Mouse (Mus musculus) embryonic facial prominence, embryonic 15.5 days (tissue): ENCODE data around the gene Tbx15. TPM values are rescaled to one million over a fixed set of nuclear protein-coding genes. Genes with fewer than 3 reads are reported as not detected.

Experiments used
- ATAC-seq: fragments of 200-750 bp; cut with Nextera tagmentation; 2 replicates; pipeline ENCODE4 v1.8.0; 2017; ENCODE audit warnings: low read depth, moderate TSS enrichment; ENCODE audit not compliant: insufficient number of reproducible peaks, low FRiP score, low TSS enrichment
- H3K27ac ChIP-seq: fragments of 300-500 bp; sonication (generic); replicated peaks from 2 replicates; pipeline ENCODE4 v1.5.1; 2015; ENCODE audit warnings: mild to moderate bottlenecking, inconsistent platforms
- H3K27me3 ChIP-seq: fragments of 300-500 bp; sonication (generic); 2 replicates; pipeline ENCODE4 v1.6.1; 2015; ENCODE audit warnings: inconsistent platforms
- H3K36me3 ChIP-seq: fragments of 300-500 bp; sonication (generic); 2 replicates; pipeline ENCODE4 v1.6.1; 2015; ENCODE audit warnings: mild to moderate bottlenecking, inconsistent platforms
- H3K4me1 ChIP-seq: fragments of 300-500 bp; sonication (generic); 2 replicates; pipeline ENCODE4 v1.6.1; 2015; ENCODE audit warnings: inconsistent platforms
- H3K4me2 ChIP-seq: fragments of 300-500 bp; sonication (generic); replicated peaks from 2 replicates; pipeline ENCODE4 v1.6.1; 2015; ENCODE audit warnings: mild to moderate bottlenecking, inconsistent platforms
- H3K4me3 ChIP-seq: fragments of 300-500 bp; sonication (generic); replicated peaks from 2 replicates; pipeline ENCODE4 v1.5.1; 2015; ENCODE audit warnings: mild to moderate bottlenecking, inconsistent platforms
- H3K9ac ChIP-seq: fragments of 300-500 bp; sonication (generic); 2 replicates; pipeline ENCODE4 v1.6.1; 2015; ENCODE audit warnings: inconsistent platforms
- H3K9me3 ChIP-seq: fragments of 300-500 bp; sonication (generic); replicated peaks from 2 replicates; pipeline ENCODE4 v1.6.1; 2016; ENCODE audit warnings: inconsistent platforms
- WGBS: fragments of 180-500 bp; shearing (Covaris S2); methylation state at CpG from one replicate; pipeline ENCODE4 v1.1.7; 2015; 5-methylcytosine and 5-hydroxymethylcytosine counted together
- polyA plus RNA-seq: library from polyadenylated mRNA; unstranded; fragments of >200 nt; fragmentation: Nextera tagmentation; extraction: Ambion mirVana; gene quantifications from 2 replicates; pipeline ENCODE4 v1.2.1, GENCODE M21; 2015

Gene Tbx15
- polyA plus RNA-seq, 1 experiment from 2014 or later: 25.9 TPM

DNA sequence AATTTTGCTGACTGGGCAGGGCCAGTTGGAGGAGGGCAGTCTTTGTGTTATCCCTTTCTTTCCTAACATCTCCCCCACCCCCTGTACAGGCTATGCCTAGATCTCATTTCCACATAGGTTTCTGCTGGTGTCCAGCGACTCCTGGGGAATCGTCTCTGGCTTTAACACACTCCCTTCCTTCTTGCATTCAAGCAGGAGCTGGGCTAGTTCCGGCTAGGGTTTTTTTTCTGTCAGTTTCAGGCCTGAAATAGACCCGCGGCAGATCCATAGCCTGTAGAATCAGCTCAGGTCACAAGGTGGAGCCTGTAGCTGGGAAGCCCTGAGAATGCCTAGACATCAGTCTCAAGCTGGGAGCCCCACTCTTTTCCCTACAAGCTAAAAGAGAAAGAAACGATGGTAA is 9.7 kb downstream of the Tbx15 start:
- no peak for ATAC-seq
- Histone ChIP-seq H3K27ac (no peak overlapping the region), H3K4me3 (no peak overlapping the region), H3K9me3 (no peaks in the 10 kb centered on the region), H3K4me2 (0 out of 2 replicates have a peak overlapping the region, but pooled peaks have one; percentile 35), H3K4me1 (peaks cover 19% of the 10 kb centered on the region), H3K27me3 (peaks cover 74% of the 10 kb centered on the region), H3K36me3 (no peaks in the 10 kb centered on the region), H3K9ac (no peak overlapping the region)
- 6% methylated on average over 6 of the region's 6 CpGs for WGBS

DNA sequence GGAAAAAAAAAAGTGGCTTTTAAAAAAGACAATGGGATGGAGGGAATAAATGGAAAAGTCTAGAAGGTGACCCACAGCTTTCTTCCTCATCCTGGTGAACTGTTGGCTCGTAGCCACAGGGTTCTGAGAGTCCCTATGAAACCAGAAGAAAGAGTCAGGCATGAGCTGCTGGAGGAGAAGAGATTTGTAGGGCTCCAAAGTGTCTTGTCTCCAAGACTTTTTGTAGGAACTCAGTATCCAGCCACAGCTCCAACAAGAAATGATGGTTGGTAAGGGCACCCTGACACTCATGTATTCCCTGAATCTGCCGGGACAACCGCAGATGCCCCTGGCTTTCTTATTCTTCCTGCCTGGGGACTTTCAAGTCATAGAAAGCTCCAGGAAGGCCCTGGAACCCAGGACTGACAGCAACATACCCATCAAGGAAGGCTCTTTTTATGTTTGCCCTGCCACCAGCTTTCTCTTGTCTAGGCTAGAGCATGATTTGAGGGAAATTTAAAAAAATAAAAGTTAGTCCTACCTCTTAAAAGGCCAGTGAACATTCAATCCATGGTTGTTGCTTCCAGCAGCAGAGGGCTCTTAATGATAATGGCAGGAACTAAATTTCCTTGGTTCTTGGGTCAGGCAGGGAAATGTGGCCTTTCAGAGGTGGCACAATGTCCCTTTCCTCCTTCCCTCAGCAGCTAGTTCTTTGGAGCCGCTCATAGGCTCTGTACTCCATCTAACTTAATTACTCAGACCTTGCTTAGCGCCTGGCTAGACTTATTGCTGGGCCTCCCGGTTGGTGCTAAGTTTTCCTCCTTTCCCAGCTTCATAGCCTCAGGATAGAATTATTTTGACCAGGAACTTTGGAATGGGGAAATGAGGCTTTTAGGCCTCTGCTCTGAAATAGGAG is 11.3 kb downstream of the Tbx15 start:
- Histone ChIP-seq H3K4me3 (peak overlapping the region; percentile 59; the same call in 1 of the 2 replicates), H3K9ac (no peak overlapping the region), H3K4me2 (peak overlapping the region; percentile 72; the same call in 1 of the 2 replicates), H3K9me3 (no peaks in the 10 kb centered on the region), H3K27ac (no peak overlapping the region; the same call in 1 of the 2 replicates), H3K36me3 (no peaks in the 10 kb centered on the region), H3K27me3 (peaks cover 76% of the 10 kb centered on the region), H3K4me1 (peaks cover 19% of the 10 kb centered on the region)
- ATAC-seq: no peak
- 32% methylated on average over 6 of the region's 6 CpGs for WGBS

DNA sequence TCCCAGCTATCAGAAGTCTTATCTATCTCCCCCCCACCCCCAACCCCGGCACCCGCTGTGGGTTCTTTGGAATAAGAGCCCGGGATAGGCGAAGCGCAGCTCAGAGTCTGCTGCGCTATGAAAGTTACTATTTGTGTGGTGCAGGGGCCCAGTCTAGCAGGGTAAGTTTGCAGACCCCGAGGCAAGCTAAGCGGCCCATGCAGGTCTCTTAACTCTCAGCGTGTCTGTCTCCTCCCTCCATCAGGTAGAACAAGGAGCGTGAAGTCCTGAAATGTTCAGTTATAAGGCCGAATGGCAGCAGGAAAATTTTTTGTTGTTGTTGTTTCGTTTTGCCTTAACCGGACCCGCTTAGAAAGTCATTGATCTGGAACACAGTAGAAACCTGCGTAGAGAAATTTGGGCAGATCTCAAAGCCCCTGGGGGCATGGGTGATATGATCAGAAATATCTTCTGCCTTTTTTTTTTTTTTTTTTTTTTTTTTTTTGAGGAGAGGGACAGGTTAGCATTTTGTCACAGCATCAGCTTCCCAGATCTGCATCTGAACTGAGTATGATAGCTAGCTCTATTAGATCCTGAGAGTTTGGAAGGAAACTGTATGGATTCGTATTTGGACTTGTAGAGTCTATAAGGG is 12.4 kb downstream of the Tbx15 start:
- Histone ChIP-seq H3K4me2 (peak overlapping the region; percentile 72), H3K36me3 (no peaks in the 10 kb centered on the region), H3K9ac (0 out of 2 replicates have a peak overlapping the region, but pooled peaks have one; percentile 6), H3K4me1 (peaks cover 19% of the 10 kb centered on the region), H3K27ac (peak overlapping the region; percentile 44; the same call in 1 of the 2 replicates), H3K27me3 (peaks cover 77% of the 10 kb centered on the region), H3K4me3 (peak overlapping the region; percentile 59), H3K9me3 (no peaks in the 10 kb centered on the region)
- 11% methylated on average over 16 of the region's 16 CpGs for WGBS
- ATAC-seq: no peak; the same call in 1 of the 2 replicates

DNA sequence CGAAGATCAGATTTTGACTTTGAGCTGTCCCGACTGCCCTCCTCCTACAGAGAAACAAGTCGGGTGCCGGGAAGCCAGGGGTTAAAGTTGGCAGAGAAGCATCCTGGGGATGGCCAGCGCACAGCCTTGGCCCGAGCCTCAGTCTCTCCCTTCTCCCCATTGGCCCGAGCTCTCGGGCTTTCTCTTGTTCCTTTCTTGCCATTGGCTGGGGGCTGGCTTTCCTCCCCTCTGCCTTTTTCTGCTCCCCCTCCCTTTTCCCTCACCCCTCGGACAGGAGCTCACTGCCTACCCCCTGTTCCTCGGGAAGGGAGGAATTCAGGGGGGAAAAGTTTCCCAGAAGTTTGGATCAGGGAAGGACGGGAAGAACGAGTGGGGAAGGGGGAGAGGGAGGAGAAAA is 12.9 kb downstream of the Tbx15 start:
- peaks cover 19% of the 10 kb centered on the region for H3K4me1 ChIP-seq
- H3K4me2 ChIP-seq: peak overlapping the region; percentile 72
- peak; percentile 86 for ATAC-seq
- H3K9me3 ChIP-seq: no peaks in the 10 kb centered on the region
- peak overlapping the region; percentile 59 for H3K4me3 ChIP-seq
- H3K27me3 ChIP-seq: peaks cover 77% of the 10 kb centered on the region
- peak overlapping the region; percentile 93 for H3K27ac ChIP-seq
- H3K9ac ChIP-seq: peak overlapping the region; percentile 62; the same call in 1 of the 2 replicates
- H3K36me3 ChIP-seq: no peaks in the 10 kb centered on the region
- WGBS: under 1% methylated on average over 12 of the region's 12 CpGs

DNA sequence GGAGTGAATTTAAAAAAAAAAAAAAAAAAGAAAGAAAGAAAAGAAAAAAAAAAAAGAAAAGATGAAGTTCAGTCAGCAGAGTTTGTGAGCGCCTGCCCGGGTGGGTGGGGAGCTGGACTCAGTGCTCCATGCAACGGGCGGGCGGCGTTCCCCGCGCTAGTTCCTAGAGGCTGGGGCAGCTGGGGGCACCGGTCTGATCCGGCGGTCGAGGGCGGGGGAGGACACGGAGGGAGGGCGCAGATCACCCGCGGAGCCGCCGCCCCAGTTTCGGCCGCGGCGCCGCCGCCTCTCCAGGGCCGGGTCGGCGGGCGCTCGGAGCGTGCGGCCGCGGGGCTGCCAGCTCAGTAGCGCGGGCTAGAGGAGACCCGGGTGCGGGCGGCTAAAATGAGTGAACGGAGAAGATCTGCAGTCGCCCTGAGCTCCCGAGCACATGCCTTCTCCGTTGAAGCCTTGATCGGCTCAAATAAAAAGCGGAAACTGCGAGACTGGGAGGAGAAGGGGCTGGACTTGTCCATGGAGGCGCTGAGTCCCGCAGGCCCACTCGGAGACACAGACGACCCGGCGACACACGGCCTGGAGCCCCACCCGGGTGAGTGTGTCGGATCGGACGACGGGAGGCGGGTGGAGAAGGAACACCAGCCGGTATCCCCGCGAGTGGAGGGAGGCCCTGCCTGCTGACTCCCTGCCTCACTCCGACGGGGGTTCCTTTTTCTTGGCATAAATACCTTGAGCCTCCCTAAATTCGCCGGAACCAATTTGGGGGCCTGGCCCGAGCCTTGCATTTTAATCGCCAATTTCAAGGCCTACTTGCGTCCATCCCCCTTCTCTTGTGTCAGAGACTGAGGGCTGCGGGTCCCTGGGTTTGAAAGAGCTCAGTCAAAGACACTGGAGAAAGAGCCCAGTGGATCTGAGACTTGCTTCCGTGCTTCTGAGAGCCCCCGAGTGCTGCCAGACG is 13.6 kb downstream of the Tbx15 start:
- H3K27me3 ChIP-seq: peaks cover 77% of the 10 kb centered on the region

DNA sequence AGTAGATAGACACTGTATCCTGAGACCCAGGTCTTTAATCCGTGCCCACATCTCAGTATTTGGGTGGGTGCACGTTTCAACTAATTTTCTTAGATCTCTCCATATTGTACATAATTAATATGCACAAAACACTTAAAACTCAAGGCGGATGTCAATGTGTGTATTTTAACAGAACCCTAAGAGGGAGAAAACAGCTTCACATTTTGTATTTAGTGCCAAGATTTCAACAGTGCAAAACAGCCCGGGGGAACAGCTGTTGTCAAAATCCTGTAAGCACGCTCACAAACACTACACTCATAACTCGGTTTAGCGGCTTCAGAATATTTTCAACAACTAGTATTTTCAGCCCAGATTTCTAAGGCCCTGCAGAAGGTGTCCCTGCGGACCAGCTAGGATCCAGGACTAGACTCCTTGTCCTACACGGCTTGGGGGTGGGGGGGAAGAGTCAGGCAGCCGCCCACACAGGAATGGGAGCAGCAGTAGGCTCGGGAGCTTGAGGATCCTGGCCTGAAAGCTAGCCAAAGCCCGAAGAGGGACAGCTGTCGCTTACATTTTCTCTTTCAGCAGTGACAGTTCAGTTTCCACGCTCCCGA is 14.5 kb downstream of the Tbx15 start:
- ATAC-seq: no peak
- Histone ChIP-seq H3K4me1 (peaks cover 8% of the 10 kb centered on the region), H3K36me3 (no peaks in the 10 kb centered on the region), H3K4me3 (peak overlapping the region; percentile 59), H3K27ac (peak overlapping the region; percentile 93), H3K27me3 (peaks cover 75% of the 10 kb centered on the region), H3K9me3 (no peaks in the 10 kb centered on the region), H3K4me2 (peak overlapping the region; percentile 72), H3K9ac (peak overlapping the region; percentile 62)
- WGBS: 3% methylated on average over 15 of the region's 15 CpGs

More for the DNA sequence above, 13.6 kb downstream of the Tbx15 start:
- peak overlapping the region; percentile 72 for H3K4me2 ChIP-seq
- H3K27ac ChIP-seq: peak overlapping the region; percentile 93
- peak; percentile 59; the same call in 1 of the 2 replicates for ATAC-seq
- under 1% methylated on average over 73 of the region's 73 CpGs for WGBS
- peaks cover 14% of the 10 kb centered on the region for H3K4me1 ChIP-seq
- H3K9ac ChIP-seq: peak overlapping the region; percentile 62
- no peaks in the 10 kb centered on the region for H3K36me3 ChIP-seq
- H3K9me3 ChIP-seq: no peaks in the 10 kb centered on the region
- peak overlapping the region; percentile 59 for H3K4me3 ChIP-seq

DNA sequence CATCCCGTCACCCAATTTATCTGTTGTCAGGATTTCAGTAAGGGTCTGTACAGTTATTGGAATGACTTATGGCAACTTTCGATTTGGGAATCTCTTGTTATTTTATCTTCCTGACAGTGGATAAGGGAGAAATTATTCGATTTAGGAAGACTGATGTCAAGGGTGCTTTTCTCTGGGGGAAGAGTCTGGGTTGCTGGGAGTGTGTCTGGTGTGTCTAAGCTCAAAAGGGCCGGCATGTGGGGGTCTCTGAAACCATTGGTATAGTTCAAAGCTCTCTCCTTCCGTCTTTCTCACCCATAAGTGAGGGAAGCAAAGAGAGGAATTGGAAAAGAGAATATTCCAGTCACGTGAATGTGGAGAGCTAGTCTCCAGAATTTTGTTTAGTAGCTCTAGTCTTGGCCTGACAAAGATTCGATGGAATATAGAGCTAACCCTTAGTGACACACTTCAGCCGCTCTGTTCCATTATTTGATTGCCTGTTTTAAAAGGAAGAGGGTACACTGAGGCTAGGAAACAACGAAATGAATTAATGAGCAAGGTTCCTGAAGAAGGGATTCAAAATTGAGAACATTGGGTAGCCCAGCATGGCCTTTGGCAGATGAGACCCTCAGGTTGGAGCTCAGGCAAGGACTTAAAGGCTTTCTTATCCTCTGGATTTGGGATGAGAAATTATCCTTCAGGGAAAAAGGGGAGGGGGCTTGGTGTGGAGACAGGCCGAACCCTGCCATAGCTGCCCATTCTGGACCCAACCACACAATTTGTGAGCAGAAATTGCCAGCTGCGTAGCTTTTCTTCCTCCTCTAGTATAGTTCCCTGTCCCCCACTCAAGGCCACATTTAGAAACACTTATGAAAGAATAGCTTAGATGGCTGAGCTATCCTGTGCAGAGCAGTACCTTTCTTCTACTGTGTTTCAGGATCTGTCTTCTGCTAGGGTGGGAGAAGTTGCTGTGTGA is 15.5 kb downstream of the Tbx15 start:
- H3K4me3 ChIP-seq: peak overlapping the region; percentile 59
- WGBS: 10% methylated on average over 11 of the region's 11 CpGs
- H3K9me3 ChIP-seq: no peaks in the 10 kb centered on the region
- no peak for ATAC-seq
- H3K27me3 ChIP-seq: peaks cover 69% of the 10 kb centered on the region
- H3K36me3 ChIP-seq: no peaks in the 10 kb centered on the region
- H3K4me1 ChIP-seq: peaks cover 8% of the 10 kb centered on the region
- peak overlapping the region; percentile 93 for H3K27ac ChIP-seq
- peak overlapping the region; percentile 43 for H3K4me2 ChIP-seq
- H3K9ac ChIP-seq: peak overlapping the region; percentile 62

DNA sequence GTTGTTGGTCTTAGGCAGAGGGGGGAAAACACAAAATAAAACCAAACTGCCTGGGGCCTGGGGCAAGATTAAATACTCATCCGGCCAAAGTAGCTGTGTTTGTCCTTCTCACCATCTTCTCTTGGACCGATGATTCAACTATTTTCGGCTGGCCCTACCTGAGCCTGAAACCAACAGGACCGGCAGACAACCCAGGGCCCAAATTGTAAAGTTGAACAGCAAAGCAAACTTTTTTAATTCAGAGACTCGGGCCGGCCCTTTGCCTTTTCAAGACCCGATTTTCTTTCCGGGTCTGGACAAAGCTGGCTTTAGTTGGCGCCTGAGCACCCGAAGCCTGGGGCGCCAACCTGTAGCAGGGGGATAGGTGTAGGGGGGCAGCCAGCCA is 16.2 kb downstream of the Tbx15 start:
- WGBS: 14% methylated on average over 11 of the region's 11 CpGs
- H3K9me3 ChIP-seq: no peaks in the 10 kb centered on the region
- H3K4me2 ChIP-seq: peak overlapping the region; percentile 43
- H3K4me1 ChIP-seq: peaks cover 11% of the 10 kb centered on the region
- ATAC-seq: no peak
- peak overlapping the region; percentile 59 for H3K4me3 ChIP-seq
- peak overlapping the region; percentile 93 for H3K27ac ChIP-seq
- H3K36me3 ChIP-seq: no peaks in the 10 kb centered on the region
- peak overlapping the region; percentile 62 for H3K9ac ChIP-seq
- H3K27me3 ChIP-seq: peaks cover 69% of the 10 kb centered on the region

DNA sequence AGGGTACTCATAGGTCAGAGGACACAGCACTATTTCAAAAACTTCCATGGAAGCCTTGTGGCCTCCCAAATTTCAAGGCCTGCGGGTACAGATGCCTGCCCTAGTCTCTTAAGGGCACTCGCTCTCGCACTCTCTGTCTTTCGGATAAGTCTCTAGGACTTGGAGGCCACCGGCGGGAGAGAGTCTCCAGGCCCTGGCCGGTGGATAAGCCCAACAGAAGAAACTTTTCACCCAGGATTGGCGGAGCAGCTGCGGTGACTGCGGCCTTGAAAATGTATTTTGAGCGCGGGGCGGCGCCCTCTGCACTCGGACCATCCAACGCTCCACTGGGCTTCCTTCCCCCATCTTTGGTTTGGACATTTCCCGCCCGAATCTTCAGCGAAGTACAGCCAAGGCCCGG is 16.6 kb downstream of the Tbx15 start:
- peak overlapping the region; percentile 93 for H3K27ac ChIP-seq
- peak overlapping the region; percentile 43 for H3K4me2 ChIP-seq
- peaks cover 15% of the 10 kb centered on the region for H3K4me1 ChIP-seq
- no peaks in the 10 kb centered on the region for H3K36me3 ChIP-seq
- 9% methylated on average over 20 of the region's 20 CpGs for WGBS
- H3K9me3 ChIP-seq: no peaks in the 10 kb centered on the region
- H3K4me3 ChIP-seq: peak overlapping the region; percentile 59
- peak overlapping the region; percentile 62 for H3K9ac ChIP-seq
- H3K27me3 ChIP-seq: peaks cover 69% of the 10 kb centered on the region
- no peak for ATAC-seq
